Mouse (Mus musculus) kidney, postnatal 4 days (tissue): Measurements from ENCODE around the gene Marveld3.
A peak's percentile ranks its signal among the peaks of the same experiment; 100 is the strongest.

Source experiments
- DNase-seq, 2 experiments: peaks; one replicate each; pipeline ENCODE4 v3.0.0; 2021; ENCODE audit warnings: mixed read lengths in 2 of 2

The Marveld3 gene

GRCm38 (mm10) chr8:109963421-109963820 lies 1.4 kb upstream of the Marveld3 start:
- DNase-seq: no peak

GRCm38 (mm10) chr8:109962896-109963295 lies 893 bp upstream of the Marveld3 start:
- DNase-seq: no peak

GRCm38 (mm10) chr8:109959112-109959511 lies 2.9 kb downstream of the Marveld3 start:
- no peak for DNase-seq

GRCm38 (mm10) chr8:109958036-109958655 lies 3.9 kb downstream of the Marveld3 start:
- DNase-seq: peak in 1 of 2 experiments; percentile 23

- peak; percentile 41 to 54 for DNase-seq
These were observed 4.6 kb downstream of the Marveld3 start for GRCm38 (mm10) chr8:109957167-109958028.

GRCm38 (mm10) chr8:109954486-109954948 lies 7.5 kb downstream of the Marveld3 start:
- DNase-seq: peak in 1 of 2 experiments; percentile 36

- no peak for DNase-seq
These were observed 9.8 kb downstream of the Marveld3 start for GRCm38 (mm10) chr8:109952171-109952570.

- no peak for DNase-seq
These were observed 13.8 kb downstream of the Marveld3 start for GRCm38 (mm10) chr8:109948285-109948564.

- peak; percentile 59 to 66 for DNase-seq
These were observed 14.3 kb downstream of the Marveld3 start for GRCm38 (mm10) chr8:109947447-109948284.

GRCm38 (mm10) chr8:109946272-109946671 lies 15.7 kb downstream of the Marveld3 start:
- DNase-seq: no peak

GRCm38 (mm10) chr8:109945694-109946093 lies 16.3 kb downstream of the Marveld3 start:
- no peak for DNase-seq

- peak in 1 of 2 experiments; percentile 45 for DNase-seq
These were observed 16.8 kb downstream of the Marveld3 start for GRCm38 (mm10) chr8:109945153-109945632.

GRCm38 (mm10) chr8:109941606-109942360 lies 20.2 kb downstream of the Marveld3 start:
- peak; percentile 56 to 66 for DNase-seq

GRCm38 (mm10) chr8:109920406-109921390 lies 41.3 kb downstream of the Marveld3 start:
- DNase-seq: peak in 1 of 2 experiments; percentile 18

- DNase-seq: peak; percentile 58 to 69
These were observed 44.7 kb downstream of the Marveld3 start for GRCm38 (mm10) chr8:109917277-109917676.

GRCm38 (mm10) chr8:109907376-109907775 lies 54.6 kb downstream of the Marveld3 start:
- DNase-seq: no peak

GRCm38 (mm10) chr8:109906907-109907306 lies 55.1 kb downstream of the Marveld3 start:
- no peak for DNase-seq

- no peak for DNase-seq
These were observed 56.9 kb downstream of the Marveld3 start for GRCm38 (mm10) chr8:109904928-109905668.

GRCm38 (mm10) chr8:109903909-109904469 lies 58.0 kb downstream of the Marveld3 start:
- DNase-seq: no peak

GRCm38 (mm10) chr8:109902379-109902778 lies 59.6 kb downstream of the Marveld3 start:
- DNase-seq: no peak
